Mouse (Mus musculus) CH12.LX (cell line): ENCODE measurements at regions not wholly inside any gene's neighbourhood (a gene's known extent, or its start where the extent isn't known, plus 50 kb on each side); places are given as distances from the start of the nearest gene placed in this dataset.

Experiments used
- DNase-seq: peaks from one replicate; pipeline ENCODE4 v3.0.0-alpha.2; 2013; ENCODE audit errors: extremely low read depth
- H3K27ac ChIP-seq: 2 replicates; pipeline ENCODE4 v1.5.1; 2012; ENCODE audit warnings: low read depth, mild to moderate bottlenecking, control low read depth, moderate library complexity; ENCODE audit not compliant: insufficient read depth
- H3K27me3 ChIP-seq: replicated peaks from 2 replicates; pipeline ENCODE3; 2012; ENCODE audit warnings: inconsistent platforms
- H3K36me3 ChIP-seq, 2 experiments: replicated peaks in 1 of 2; 2 replicates each; pipeline versions ENCODE3 to v1.6.1; 2012; ENCODE audit warnings: inconsistent platforms in 1 of 2, low read length in 1 of 2, mild to moderate bottlenecking in 1 of 2, mixed read lengths in 1 of 2, moderate library complexity in 1 of 2; ENCODE audit not compliant: control insufficient read depth in 1 of 2, insufficient read depth in 1 of 2
- H3K4me1 ChIP-seq, 2 experiments: 2 replicates each; pipeline ENCODE4 v1.6.1; 2012; ENCODE audit warnings: inconsistent platforms in 1 of 2, moderate library complexity in 1 of 2; ENCODE audit not compliant: insufficient read depth in 2 of 2, control insufficient read depth in 1 of 2
- H3K4me2 ChIP-seq: 2 replicates; pipeline ENCODE4 v1.6.1; 2012; ENCODE audit warnings: low read depth, mild to moderate bottlenecking, control low read depth; ENCODE audit not compliant: poor library complexity, insufficient read depth, severe bottlenecking
- H3K4me3 ChIP-seq, 3 experiments: fragments of 150-350 bp in 1 of 3; sonication (generic) in 1 of 3; replicated peaks in 1 of 3; 2 replicates each; pipeline versions ENCODE3 to v1.5.1; 2011 to 2012; ENCODE audit warnings: low read depth in 2 of 3, low read length in 2 of 3, mild to moderate bottlenecking in 2 of 3, moderate library complexity in 2 of 3, control low read depth in 1 of 3, improper control_type of control experiment in 1 of 3, inconsistent platforms in 1 of 3, mixed read lengths in 1 of 3; ENCODE audit not compliant: poor library complexity in 1 of 3
- H3K79me2 ChIP-seq: replicated peaks from 2 replicates; pipeline ENCODE4 v1.6.1; 2012; ENCODE audit warnings: mild to moderate bottlenecking, moderate library complexity; ENCODE audit not compliant: control insufficient read depth, poor library complexity, insufficient read depth, severe bottlenecking; ENCODE audit errors: extremely low read depth
- H3K9ac ChIP-seq: 2 replicates; pipeline ENCODE4 v1.6.1; 2012; ENCODE audit warnings: low read depth, mild to moderate bottlenecking, control low read depth, moderate library complexity; ENCODE audit not compliant: insufficient read depth
- H3K9me3 ChIP-seq: replicated peaks from 2 replicates; pipeline ENCODE3; 2012; ENCODE audit warnings: low read length, inconsistent platforms, mixed read lengths
- CHD1 ChIP-seq: IDR thresholded peaks from 2 replicates; pipeline ENCODE4 v1.6.1; 2012; ENCODE audit warnings: low read depth, low read length, improper control_type of control experiment, inconsistent platforms
- CHD2 ChIP-seq: IDR thresholded peaks from 2 replicates; pipeline ENCODE4 v1.6.1; 2011; ENCODE audit warnings: low read length, improper control_type of control experiment
- CTCF ChIP-seq, 2 experiments: IDR thresholded peaks in 1 of 2; conservative IDR thresholded peaks in 1 of 2; 2 replicates each; pipeline ENCODE4 v1.5.1; 2011 to 2012; ENCODE audit warnings: low read depth in 2 of 2, low read length in 2 of 2, improper control_type of control experiment in 1 of 2, inconsistent platforms in 1 of 2, mild to moderate bottlenecking in 1 of 2, moderate library complexity in 1 of 2
- EP300 ChIP-seq: IDR thresholded peaks from 2 replicates; pipeline ENCODE4 v1.6.1; 2011; ENCODE audit warnings: low read length, improper control_type of control experiment
- GABPA ChIP-seq: IDR thresholded peaks from 2 replicates; pipeline ENCODE4 v1.6.1; 2012; ENCODE audit warnings: low read depth, low read length, improper control_type of control experiment, inconsistent platforms; ENCODE audit not compliant: insufficient replicate concordance
- HCFC1 ChIP-seq: IDR thresholded peaks from 2 replicates; pipeline ENCODE4 v1.6.1; 2012; ENCODE audit warnings: low read depth, mild to moderate bottlenecking, inconsistent platforms, low read length, improper control_type of control experiment
- IRF4 ChIP-seq: IDR thresholded peaks from 2 replicates; pipeline ENCODE4 v1.6.1; 2014; ENCODE audit warnings: low read depth, mild to moderate bottlenecking, inconsistent platforms, low read length, improper control_type of control experiment
- JUN ChIP-seq: IDR thresholded peaks from 2 replicates; pipeline ENCODE4 v1.6.1; 2011; ENCODE audit warnings: low read depth, mild to moderate bottlenecking, low read length, improper control_type of control experiment, moderate library complexity; ENCODE audit not compliant: insufficient read depth
- JUND ChIP-seq: conservative IDR thresholded peaks from 2 replicates; pipeline ENCODE4 v1.6.1; 2011; ENCODE audit warnings: low read depth, low read length, improper control_type of control experiment
- KAT2A ChIP-seq: IDR thresholded peaks from 2 replicates; pipeline ENCODE4 v1.6.1; 2012; ENCODE audit warnings: low read length, improper control_type of control experiment, inconsistent platforms; ENCODE audit not compliant: insufficient replicate concordance
- MAFK ChIP-seq: IDR thresholded peaks from 2 replicates; pipeline ENCODE4 v1.6.1; 2011; ENCODE audit warnings: low read length, improper control_type of control experiment; ENCODE audit not compliant: insufficient replicate concordance
- MAX ChIP-seq: IDR thresholded peaks from 2 replicates; pipeline ENCODE4 v1.6.1; 2011; ENCODE audit warnings: low read length, improper control_type of control experiment
- MEF2A ChIP-seq: IDR thresholded peaks from 2 replicates; pipeline ENCODE4 v1.6.1; 2014; ENCODE audit warnings: low read depth, mild to moderate bottlenecking, inconsistent platforms, low read length, improper control_type of control experiment, borderline replicate concordance
- MYC ChIP-seq: IDR thresholded peaks from 2 replicates; pipeline ENCODE4 v1.6.1; 2011; ENCODE audit warnings: low read depth, mild to moderate bottlenecking, improper control_type of control experiment, low read length
- NRF1 ChIP-seq: IDR thresholded peaks from 2 replicates; pipeline ENCODE4 v1.6.1; 2014; ENCODE audit warnings: low read depth, mild to moderate bottlenecking, inconsistent platforms, low read length, improper control_type of control experiment, moderate library complexity
- POLR2A ChIP-seq: IDR thresholded peaks from 2 replicates; pipeline ENCODE4 v1.6.1; 2011; ENCODE audit warnings: low read depth, mild to moderate bottlenecking, improper control_type of control experiment, low read length
- POLR2AphosphoS2 ChIP-seq: IDR thresholded peaks from 2 replicates; pipeline ENCODE4 v1.6.1; 2011; ENCODE audit warnings: low read depth, low read length, improper control_type of control experiment
- RAD21 ChIP-seq: IDR thresholded peaks from 2 replicates; pipeline ENCODE4 v1.6.1; 2011; ENCODE audit warnings: low read depth, mild to moderate bottlenecking, low read length, improper control_type of control experiment, moderate library complexity
- SMC3 ChIP-seq: IDR thresholded peaks from 2 replicates; pipeline ENCODE4 v1.6.1; 2011; ENCODE audit warnings: low read depth, low read length, improper control_type of control experiment
- TBP ChIP-seq: conservative IDR thresholded peaks from 2 replicates; pipeline ENCODE4 v1.6.1; 2011; ENCODE audit warnings: low read depth, low read length, improper control_type of control experiment
- TCF12 ChIP-seq: IDR thresholded peaks from 2 replicates; pipeline ENCODE4 v1.6.1; 2014; ENCODE audit warnings: low read depth, mild to moderate bottlenecking, inconsistent platforms, low read length, improper control_type of control experiment
- UBTF ChIP-seq: IDR thresholded peaks from 2 replicates; pipeline ENCODE4 v1.6.1; 2012; ENCODE audit warnings: low read depth, mild to moderate bottlenecking, inconsistent platforms, low read length, improper control_type of control experiment, moderate library complexity
- USF2 ChIP-seq: conservative IDR thresholded peaks from 2 replicates; pipeline ENCODE4 v1.6.1; 2011; ENCODE audit warnings: low read depth, low read length, improper control_type of control experiment
- ZKSCAN1 ChIP-seq: IDR thresholded peaks from 2 replicates; pipeline ENCODE4 v1.6.1; 2012; ENCODE audit warnings: low read depth, inconsistent platforms, low read length, improper control_type of control experiment, borderline replicate concordance
- ZMIZ1 ChIP-seq: IDR thresholded peaks from 2 replicates; pipeline ENCODE4 v1.6.1; 2012; ENCODE audit warnings: low read depth, mild to moderate bottlenecking, inconsistent platforms, low read length, improper control_type of control experiment
- ZNF384 ChIP-seq: IDR thresholded peaks from 2 replicates; pipeline ENCODE4 v1.6.1; 2012; ENCODE audit warnings: low read depth, low read length, improper control_type of control experiment, inconsistent platforms
- dilution Hi-C: fragments of 300-500 bp; cut with MboI; formaldehyde crosslinking; loops from 2 replicates; pipeline ENCODE4 v1.14.3; 2020; ENCODE audit warnings: low sequenced_read_pairs; ENCODE audit not compliant: extremely low pct_unique_long_range_greater_than_20kb, extremely low pct_ligation_motif_present
- in situ Hi-C: fragments of 300-500 bp; cut with MboI; formaldehyde crosslinking; loops from 3 replicates; pipeline ENCODE4 v1.14.3; 2019; ENCODE audit warnings: low sequenced_read_pairs, low pct_ligation_motif_present, low pct_unique_long_range_greater_than_20kb, mixed read lengths

- in situ Hi-C loops (loop anchor here (25.0 kb wide), 1 partner anchor 309 kb away; no protein-coding TSS in a partner anchor), dilution Hi-C loops (no loop called here)
Observed at GRCm38 (mm10) chr13:31196546-31196945, 222.5 kb downstream of the Gm5447 start.

GRCm38 (mm10) chr13:31197593-31197992 lies 223.6 kb downstream of the Gm5447 start:
- Histone ChIP-seq H3K9me3 (no peaks in the 10 kb centered on the region), H3K27me3 (no peaks in the 10 kb centered on the region), H3K79me2 (no peaks in the 10 kb centered on the region), H3K4me3 (no peak overlapping the region), H3K9ac (no peak overlapping the region), H3K4me1 (peaks cover 0 to 3% of the 10 kb centered on the region in 2 experiments; a peak in 2 of 4 replicates), H3K36me3 (no peaks in the 10 kb centered on the region), H3K27ac (no peak overlapping the region), H3K4me2 (no peak overlapping the region)
- TF ChIP-seq JUND (no peak), CTCF (conservative IDR thresholded peaks at IDR 0.05 in 1 of 2, IDR thresholded peaks at IDR 0.05 in 1 of 2; ENCODE audit: low read depth in 2 of 2, low read length in 2 of 2) (no peak), MAFK (no peak), RAD21 (no peak), CHD2 (no peak), HCFC1 (no peak), ZKSCAN1 (no peak)
- in situ Hi-C loops (loop anchor here (25.0 kb wide), 1 partner anchor 310 kb away; no protein-coding TSS in a partner anchor), dilution Hi-C loops (no loop called here)
- DNase-seq, result no peak

More at GRCm38 (mm10) chr13:31196546-31196945, 222.5 kb downstream of the Gm5447 start:
- H3K9me3 ChIP-seq, result no peaks in the 10 kb centered on the region
- no peaks in the 10 kb centered on the region for H3K27me3 ChIP-seq
- no peaks in the 10 kb centered on the region for H3K79me2 ChIP-seq
- DNase-seq, result no peak
- H3K4me1 ChIP-seq, result peaks cover 0 to 3% of the 10 kb centered on the region in 2 experiments; a peak in 2 of 4 replicates
- TF ChIP-seq HCFC1 (no peak), MYC (no peak), MAFK (no peak), IRF4 (no peak), ZMIZ1 (no peak), SMC3 (no peak), TCF12 (no peak), UBTF (no peak), EP300 (no peak), USF2 (no peak)
- H3K4me3 ChIP-seq, result no peak overlapping the region
- H3K4me2 ChIP-seq, result no peak overlapping the region
- no peaks in the 10 kb centered on the region for H3K36me3 ChIP-seq
- no peak overlapping the region for H3K9ac ChIP-seq
- no peak overlapping the region for H3K27ac ChIP-seq

- Histone ChIP-seq H3K9ac (no peak overlapping the region), H3K79me2 (no peaks in the 10 kb centered on the region), H3K4me2 (no peak overlapping the region), H3K27ac (no peak overlapping the region), H3K27me3 (no peaks in the 10 kb centered on the region), H3K36me3 (no peaks in the 10 kb centered on the region), H3K9me3 (no peaks in the 10 kb centered on the region), H3K4me1 (peaks cover 0 to 8% of the 10 kb centered on the region in 2 experiments; a peak in 2 of 4 replicates), H3K4me3 (no peak overlapping the region)
- dilution Hi-C loops, result no loop called here
- DNase-seq, result no peak
- TF ChIP-seq POLR2AphosphoS2 (no peak), GABPA (no peak), NRF1 (no peak), CHD2 (no peak), MEF2A (no peak), ZNF384 (no peak), TCF12 (no peak), KAT2A (no peak), JUN (no peak), MYC (no peak), POLR2A (no peak), CTCF (conservative IDR thresholded peaks at IDR 0.05 in 1 of 2, IDR thresholded peaks at IDR 0.05 in 1 of 2; ENCODE audit: low read depth in 2 of 2, low read length in 2 of 2) (no peak), TBP (no peak), JUND (no peak), IRF4 (no peak), CHD1 (no peak), MAX (no peak)
- in situ Hi-C loops, result loop anchor here (25.0 kb wide), 1 partner anchor 312 kb away; no protein-coding TSS in a partner anchor
Observed at GRCm38 (mm10) chr13:31199384-31199783, 225.4 kb downstream of the Gm5447 start.
